ENCODE assay signal across 31 mouse cellular contexts in genomic region chr16:66117930-66118329, GRCm38 (mm10).
"Had no signal": no experiment of that assay in that cellular context is flagged by ENCODE, and none has a peak within 500 bp of the region (broad histone marks: within the 10 kb centered on the region; RNA-seq: fewer than 3 reads in every experiment).

No protein-coding gene starts in this region.

- H3K36me3 ChIP-seq: heart, embryonic 10.5 days; heart, embryonic 12.5 days; heart, embryonic 13.5 days; heart, embryonic 15.5 days; hindbrain, embryonic 10.5 days; hindbrain, embryonic 12.5 days; hindbrain, embryonic 13.5 days; hindbrain, embryonic 15.5 days; intestine, embryonic 15.5 days; kidney, embryonic 15.5 days had no signal

- H3K27ac ChIP-seq: heart, embryonic 10.5 days; heart, embryonic 13.5 days; heart, embryonic 15.5 days; hindbrain, embryonic 10.5 days; hindbrain, embryonic 12.5 days; hindbrain, embryonic 13.5 days; hindbrain, embryonic 14.5 days; hindbrain, embryonic 15.5 days; hindbrain, postnatal 0 days; intestine, embryonic 15.5 days; kidney, embryonic 15.5 days; kidney, postnatal 0 days; layer of hippocampus, adult 2 months; left cerebral cortex, adult 2 months had no signal

- DNase-seq: heart, postnatal 10 days; heart, postnatal 14 days; heart, postnatal 36 days; heart, postnatal 4 days; kidney, adult 11 months; kidney, adult 18-20 months; kidney, adult 2 months; kidney, adult 8-10 months; kidney, adult 9 months; kidney, postnatal 10 days; kidney, postnatal 14 days; kidney, postnatal 25 days; kidney, postnatal 36 days; kidney, postnatal 4 days; layer of hippocampus, adult 9-11 months; layer of hippocampus, postnatal 36 days had no signal

- H3K27me3 ChIP-seq: heart, embryonic 12.5 days; heart, embryonic 13.5 days; heart, embryonic 15.5 days; hindbrain, embryonic 12.5 days; hindbrain, embryonic 13.5 days; hindbrain, embryonic 15.5 days; intestine, embryonic 15.5 days; kidney, embryonic 15.5 days had no signal

- H3K4me3 ChIP-seq: heart, embryonic 10.5 days; heart, embryonic 12.5 days; heart, embryonic 13.5 days; heart, embryonic 15.5 days; hindbrain, embryonic 10.5 days; hindbrain, embryonic 12.5 days; hindbrain, embryonic 13.5 days; hindbrain, embryonic 15.5 days; intestine, embryonic 15.5 days; kidney, embryonic 15.5 days; layer of hippocampus, adult 2 months; left cerebral cortex, adult 2 months had no signal

- H3K9ac ChIP-seq: heart, embryonic 12.5 days; heart, embryonic 13.5 days; heart, embryonic 15.5 days; hindbrain, embryonic 12.5 days; hindbrain, embryonic 13.5 days; hindbrain, embryonic 14.5 days; hindbrain, embryonic 15.5 days; intestine, embryonic 15.5 days; kidney, embryonic 15.5 days had no signal

- H3K4me1 ChIP-seq: heart, embryonic 10.5 days; heart, embryonic 12.5 days; heart, embryonic 13.5 days; heart, embryonic 15.5 days; hindbrain, embryonic 10.5 days; hindbrain, embryonic 12.5 days; hindbrain, embryonic 13.5 days; hindbrain, embryonic 15.5 days; intestine, embryonic 15.5 days; kidney, embryonic 15.5 days had no signal

- H3K9me3 ChIP-seq: heart, embryonic 10.5 days; heart, embryonic 12.5 days; heart, embryonic 13.5 days; heart, embryonic 15.5 days; hindbrain, embryonic 10.5 days; hindbrain, embryonic 12.5 days; hindbrain, embryonic 13.5 days; hindbrain, embryonic 15.5 days; intestine, embryonic 15.5 days; kidney, embryonic 15.5 days had no signal
